Mouse (Mus musculus) kidney, embryonic 14.5 days (tissue): ENCODE measurements around the gene Sema7a. TPM values are rescaled to one million over a fixed set of nuclear protein-coding genes. Genes with fewer than 3 reads are reported as not detected.

ENCODE experiments used
- ATAC-seq: fragments of 200-750 bp; cut with Nextera tagmentation; 2 replicates; pipeline ENCODE4 v1.8.0; 2017; ENCODE audit warnings: moderate number of reproducible peaks, mild to moderate bottlenecking, moderate TSS enrichment, moderate library complexity; ENCODE audit not compliant: low FRiP score, low TSS enrichment
- H3K27ac ChIP-seq: fragments of 300-500 bp; sonication (generic); 2 replicates; pipeline ENCODE4 v1.5.1; 2014; ENCODE audit warnings: low read depth, mild to moderate bottlenecking, low read length, moderate library complexity, mixed read lengths
- H3K27me3 ChIP-seq: fragments of 300-500 bp; sonication (generic); 2 replicates; pipeline ENCODE4 v1.6.1; 2014; ENCODE audit warnings: mild to moderate bottlenecking, low read length; ENCODE audit not compliant: control insufficient read depth, insufficient read depth
- H3K36me3 ChIP-seq: fragments of 300-500 bp; sonication (generic); 2 replicates; pipeline ENCODE4 v1.6.1; 2014; ENCODE audit warnings: low read length, mixed read lengths; ENCODE audit not compliant: control insufficient read depth, insufficient read depth
- H3K4me1 ChIP-seq: fragments of 300-500 bp; sonication (generic); 2 replicates; pipeline ENCODE4 v1.6.1; 2014; ENCODE audit warnings: low read length, mixed read lengths; ENCODE audit not compliant: control insufficient read depth, insufficient read depth
- H3K4me2 ChIP-seq: fragments of 300-500 bp; sonication (generic); replicated peaks from 2 replicates; pipeline ENCODE4 v1.6.1; 2014; ENCODE audit warnings: low read depth, mild to moderate bottlenecking, low read length
- H3K4me3 ChIP-seq: fragments of 300-500 bp; sonication (generic); 2 replicates; pipeline ENCODE4 v1.5.1; 2014; ENCODE audit warnings: mild to moderate bottlenecking, low read length
- H3K9ac ChIP-seq: fragments of 300-500 bp; sonication (generic); 2 replicates; pipeline ENCODE4 v1.6.1; 2014; ENCODE audit warnings: low read depth, mild to moderate bottlenecking, low read length, moderate library complexity
- H3K9me3 ChIP-seq: fragments of 300-500 bp; sonication (generic); 2 replicates; pipeline ENCODE4 v1.6.1; 2016; ENCODE audit warnings: low read length; ENCODE audit not compliant: control insufficient read depth
- WGBS: fragments of 180-500 bp; shearing (Covaris S2); extraction: QIAGEN DNeasy Blood & Tissue Kit; methylation state at CpG from one replicate; pipeline ENCODE4 v1.1.7; 2014; 5-methylcytosine and 5-hydroxymethylcytosine counted together
- polyA plus RNA-seq: library from polyadenylated mRNA; unstranded; fragments of >200 nt; fragmentation: Nextera tagmentation; extraction: Ambion mirVana; gene quantifications from 2 replicates; pipeline ENCODE4 v1.2.1, GENCODE M21; 2014

The Sema7a gene
- polyA plus RNA-seq, 1 experiment from 2014 or later, result 0.93 TPM

DNA sequence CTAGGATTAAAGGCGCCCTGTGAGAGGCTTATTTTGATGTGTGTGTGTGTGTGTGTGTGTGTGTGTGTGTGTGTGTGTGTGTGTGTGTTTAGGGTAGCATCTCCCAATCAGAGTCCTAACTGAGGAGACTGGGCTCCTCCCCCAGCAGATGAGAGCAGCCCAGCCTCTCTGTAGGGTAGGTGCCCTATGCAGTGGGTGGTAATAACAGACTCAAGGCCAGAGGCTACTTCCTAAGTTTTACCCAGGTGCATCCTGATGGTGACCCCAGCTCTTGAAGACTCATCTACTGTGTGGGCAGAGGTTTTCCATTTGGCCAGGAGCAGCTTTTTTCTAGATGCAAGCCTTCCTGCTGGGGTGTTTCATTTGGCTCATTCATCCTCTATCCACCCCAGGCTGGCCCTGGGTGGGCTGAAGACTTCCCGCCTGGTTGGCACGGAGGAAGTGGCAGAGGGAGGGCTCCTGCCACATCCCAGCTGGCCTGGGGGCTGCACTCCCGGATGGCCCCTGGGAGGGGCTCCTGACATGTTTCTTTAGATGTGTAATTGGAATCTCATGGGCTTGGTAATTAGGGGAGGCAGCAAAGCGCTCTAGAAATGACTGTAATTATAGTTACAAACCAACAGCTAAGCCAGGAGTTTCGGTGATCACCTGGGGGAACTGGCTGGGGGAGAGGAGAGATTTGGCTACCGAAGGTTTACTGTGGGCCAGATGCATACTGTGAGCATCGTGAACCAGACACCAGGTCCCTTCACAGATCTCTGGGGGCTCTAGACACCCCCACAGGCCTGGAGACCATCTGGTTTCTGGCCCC is 53.1 kb downstream of the Sema7a start:
- H3K36me3 ChIP-seq, result no peaks in the 10 kb centered on the region
- H3K9ac ChIP-seq, result no peak overlapping the region
- 0 out of 2 replicates have a peak, but pooled peaks cover 3% of the 10 kb centered on the region for H3K4me1 ChIP-seq
- H3K9me3 ChIP-seq, result no peaks in the 10 kb centered on the region
- H3K27ac ChIP-seq, result no peak overlapping the region
- no peak overlapping the region for H3K4me2 ChIP-seq
- H3K27me3 ChIP-seq, result no peaks in the 10 kb centered on the region
- no peak for ATAC-seq
- no peak overlapping the region for H3K4me3 ChIP-seq
- WGBS, result 41% methylated on average over 8 of the region's 8 CpGs

DNA sequence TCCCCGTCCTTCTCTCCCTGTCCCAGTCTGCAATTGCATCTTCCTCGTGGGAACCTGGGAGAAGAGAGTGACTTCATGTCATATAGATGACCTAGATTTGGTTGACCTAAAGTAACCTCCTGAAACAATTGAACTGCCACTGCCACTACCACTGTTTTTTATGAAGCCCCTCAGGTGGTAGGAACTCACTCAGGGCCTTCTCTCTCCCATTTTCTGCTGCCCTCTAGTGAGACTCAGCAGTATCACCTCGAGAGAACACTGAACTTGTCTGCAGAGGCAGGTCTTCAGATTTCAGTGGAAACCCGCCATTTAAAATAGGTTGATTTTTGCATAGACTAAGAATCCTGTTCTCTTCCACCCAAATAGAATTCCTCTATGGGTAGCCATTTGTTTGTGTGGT is 55.4 kb downstream of the Sema7a start:
- Histone ChIP-seq H3K4me1 (0 out of 2 replicates have a peak, but pooled peaks cover 3% of the 10 kb centered on the region), H3K9ac (no peak overlapping the region), H3K9me3 (no peaks in the 10 kb centered on the region), H3K27ac (no peak overlapping the region), H3K4me2 (no peak overlapping the region), H3K36me3 (no peaks in the 10 kb centered on the region), H3K4me3 (no peak overlapping the region), H3K27me3 (no peaks in the 10 kb centered on the region)
- WGBS, result 37% methylated on average over 4 of the region's 4 CpGs
- no peak for ATAC-seq

DNA sequence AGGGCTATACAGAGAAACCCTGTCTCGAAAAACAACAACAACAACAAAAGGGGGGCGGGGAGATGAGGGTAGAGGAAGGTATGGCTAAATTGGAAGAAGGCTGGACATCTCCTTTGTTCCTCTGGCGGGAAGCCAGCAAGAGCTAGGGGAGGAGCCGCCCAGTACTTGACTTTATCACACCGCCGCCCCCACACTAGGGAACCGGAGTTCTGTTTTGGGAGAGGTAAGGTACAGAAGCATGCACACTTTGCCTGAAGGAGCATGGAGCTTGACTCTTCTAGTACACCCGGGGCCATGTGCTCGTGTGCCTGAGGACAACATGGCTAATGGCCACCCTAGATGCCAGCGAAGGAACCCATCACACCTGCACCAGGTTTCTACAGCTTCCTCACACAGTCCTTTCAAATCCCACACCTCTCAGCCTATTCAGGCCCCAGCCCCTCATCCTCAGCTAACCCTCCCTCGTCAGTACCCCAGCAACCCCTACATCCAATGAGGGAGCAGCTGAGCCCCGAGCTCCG is 57.7 kb downstream of the Sema7a start:
- 14% methylated on average over 13 of the region's 13 CpGs for WGBS
- no peaks in the 10 kb centered on the region for H3K27me3 ChIP-seq
- H3K9ac ChIP-seq, result peak overlapping the region; percentile 14; the same call in 1 of the 2 replicates
- no peak overlapping the region for H3K27ac ChIP-seq
- peak; percentile 85; the same call in 1 of the 2 replicates for ATAC-seq
- H3K4me3 ChIP-seq, result peak overlapping the region; percentile 31; the same call in 1 of the 2 replicates
- H3K4me1 ChIP-seq, result 0 out of 2 replicates have a peak, but pooled peaks cover 3% of the 10 kb centered on the region
- peak overlapping the region; percentile 51 for H3K4me2 ChIP-seq
- H3K36me3 ChIP-seq, result no peaks in the 10 kb centered on the region
- H3K9me3 ChIP-seq, result no peaks in the 10 kb centered on the region

DNA sequence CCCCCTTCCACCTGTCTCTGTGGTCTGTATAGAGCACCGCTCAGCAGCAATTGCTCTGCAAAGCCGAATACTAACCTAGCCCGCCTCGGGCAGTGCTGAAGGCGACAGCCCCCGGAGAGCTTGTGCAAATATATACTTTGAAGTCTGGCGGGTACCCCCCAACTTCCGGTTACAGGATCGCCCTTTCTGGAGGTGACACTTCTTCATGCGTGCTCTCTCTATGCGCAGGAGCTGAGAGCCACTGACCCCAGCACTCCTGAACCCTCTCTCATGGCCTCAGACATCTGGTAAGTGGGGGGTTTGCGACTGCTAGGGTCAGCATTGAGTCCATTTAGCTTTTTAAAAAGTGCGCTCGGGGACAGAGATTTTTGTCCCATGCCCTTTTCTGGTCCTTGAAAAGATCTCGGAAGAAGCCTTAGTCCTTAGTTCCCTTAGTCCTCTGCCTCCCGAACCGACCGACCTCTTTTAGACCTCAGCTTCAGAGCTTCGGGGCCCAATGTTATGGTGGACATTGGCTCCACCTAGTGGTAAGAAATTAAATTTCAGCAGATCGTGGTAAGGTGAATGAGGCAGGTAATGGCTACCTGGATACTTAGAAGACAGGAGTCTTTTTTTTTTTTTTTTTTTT is 58.2 kb downstream of the Sema7a start:
- Histone ChIP-seq H3K9ac (peak overlapping the region; percentile 14; the same call in 1 of the 2 replicates), H3K4me2 (peak overlapping the region; percentile 51), H3K36me3 (no peaks in the 10 kb centered on the region), H3K27ac (no peak overlapping the region), H3K9me3 (no peaks in the 10 kb centered on the region), H3K27me3 (no peaks in the 10 kb centered on the region), H3K4me1 (0 out of 2 replicates have a peak, but pooled peaks cover 3% of the 10 kb centered on the region), H3K4me3 (peak overlapping the region; percentile 31)
- peak; percentile 42 for ATAC-seq
- whole genome bisulfite sequencing, result 1% methylated on average over 20 of the region's 20 CpGs

DNA sequence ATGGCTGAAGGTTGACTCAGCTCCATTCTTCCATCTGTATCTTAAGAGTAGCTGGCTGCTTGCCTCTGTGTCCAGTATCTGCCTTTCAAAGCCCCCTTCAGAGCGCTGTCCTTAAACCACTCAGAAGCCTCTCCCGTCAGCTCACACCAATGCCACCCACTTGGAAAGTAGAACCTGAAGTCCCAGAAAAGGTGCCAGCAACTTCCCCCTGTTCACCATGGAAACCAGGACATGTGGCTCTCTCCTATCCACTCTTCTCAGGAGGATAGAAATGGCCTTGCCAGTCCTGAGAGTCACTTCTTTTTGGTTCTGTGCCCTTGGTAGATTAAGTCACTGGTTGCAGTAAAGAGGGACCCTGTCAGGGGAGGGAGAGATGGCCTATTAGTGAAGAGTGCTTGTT is 58.8 kb downstream of the Sema7a start:
- Histone ChIP-seq H3K9ac (no peak overlapping the region), H3K27me3 (no peaks in the 10 kb centered on the region), H3K27ac (no peak overlapping the region), H3K36me3 (no peaks in the 10 kb centered on the region), H3K4me3 (no peak overlapping the region), H3K9me3 (no peaks in the 10 kb centered on the region), H3K4me1 (0 out of 2 replicates have a peak, but pooled peaks cover 3% of the 10 kb centered on the region), H3K4me2 (no peak overlapping the region)
- no peak for ATAC-seq
- 50% methylated on average over 2 of the region's 2 CpGs for whole genome bisulfite sequencing

DNA sequence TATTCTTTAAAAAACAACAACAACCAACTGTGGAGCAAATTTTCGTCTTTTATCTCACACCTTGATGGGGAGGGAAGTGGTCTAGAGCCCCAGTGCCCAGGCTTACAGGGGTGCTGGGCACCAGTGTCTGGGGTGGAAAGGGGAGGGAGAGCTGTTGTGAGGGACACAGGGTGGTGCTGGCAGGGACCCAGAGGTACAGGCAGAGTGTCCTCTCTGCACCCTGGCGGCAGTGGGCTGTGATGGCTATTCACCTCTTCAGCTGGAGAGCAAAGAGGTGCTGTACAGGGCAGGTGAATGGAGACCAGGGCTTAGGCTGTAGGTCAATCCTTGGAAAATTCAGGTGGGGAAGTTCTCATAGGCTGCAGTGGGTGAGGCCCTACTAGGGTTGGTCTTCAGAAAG is 59.8 kb downstream of the Sema7a start:
- H3K4me2 ChIP-seq, result no peak overlapping the region
- no peak for ATAC-seq
- WGBS, result 46% methylated on average over 2 of the region's 2 CpGs
- H3K4me3 ChIP-seq, result no peak overlapping the region
- no peak overlapping the region for H3K9ac ChIP-seq
- H3K9me3 ChIP-seq, result no peaks in the 10 kb centered on the region
- H3K36me3 ChIP-seq, result no peaks in the 10 kb centered on the region
- H3K27me3 ChIP-seq, result no peaks in the 10 kb centered on the region
- H3K4me1 ChIP-seq, result 0 out of 2 replicates have a peak, but pooled peaks cover 3% of the 10 kb centered on the region
- no peak overlapping the region for H3K27ac ChIP-seq

DNA sequence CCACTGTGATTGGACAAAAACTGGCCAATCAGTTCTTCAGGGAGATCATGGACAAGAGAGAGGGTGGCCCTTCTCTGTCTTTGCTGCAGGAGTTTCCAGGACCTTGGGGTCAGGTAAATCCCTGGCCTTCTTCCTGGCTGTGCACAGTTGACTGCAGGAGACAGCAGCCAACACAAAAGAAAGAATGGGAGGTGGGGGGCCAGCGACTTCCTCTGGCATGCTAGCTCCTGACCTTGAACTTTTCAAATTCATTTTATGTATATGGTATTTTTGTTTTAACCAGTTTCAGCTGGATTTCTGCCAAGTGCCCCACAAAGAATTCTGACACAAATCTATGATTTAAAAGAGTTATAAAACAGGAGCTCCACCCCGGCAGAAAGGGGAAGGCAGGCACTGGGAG is 63.4 kb downstream of the Sema7a start:
- H3K4me3 ChIP-seq, result no peak overlapping the region
- H3K4me1 ChIP-seq, result no peaks in the 10 kb centered on the region; the same call in 1 of the 2 replicates
- no peak overlapping the region for H3K27ac ChIP-seq
- no peaks in the 10 kb centered on the region for H3K27me3 ChIP-seq
- no peak for ATAC-seq
- 17% methylated on average over 2 of the region's 2 CpGs for WGBS
- no peaks in the 10 kb centered on the region for H3K9me3 ChIP-seq
- H3K36me3 ChIP-seq, result no peaks in the 10 kb centered on the region
- H3K4me2 ChIP-seq, result no peak overlapping the region
- H3K9ac ChIP-seq, result no peak overlapping the region

DNA sequence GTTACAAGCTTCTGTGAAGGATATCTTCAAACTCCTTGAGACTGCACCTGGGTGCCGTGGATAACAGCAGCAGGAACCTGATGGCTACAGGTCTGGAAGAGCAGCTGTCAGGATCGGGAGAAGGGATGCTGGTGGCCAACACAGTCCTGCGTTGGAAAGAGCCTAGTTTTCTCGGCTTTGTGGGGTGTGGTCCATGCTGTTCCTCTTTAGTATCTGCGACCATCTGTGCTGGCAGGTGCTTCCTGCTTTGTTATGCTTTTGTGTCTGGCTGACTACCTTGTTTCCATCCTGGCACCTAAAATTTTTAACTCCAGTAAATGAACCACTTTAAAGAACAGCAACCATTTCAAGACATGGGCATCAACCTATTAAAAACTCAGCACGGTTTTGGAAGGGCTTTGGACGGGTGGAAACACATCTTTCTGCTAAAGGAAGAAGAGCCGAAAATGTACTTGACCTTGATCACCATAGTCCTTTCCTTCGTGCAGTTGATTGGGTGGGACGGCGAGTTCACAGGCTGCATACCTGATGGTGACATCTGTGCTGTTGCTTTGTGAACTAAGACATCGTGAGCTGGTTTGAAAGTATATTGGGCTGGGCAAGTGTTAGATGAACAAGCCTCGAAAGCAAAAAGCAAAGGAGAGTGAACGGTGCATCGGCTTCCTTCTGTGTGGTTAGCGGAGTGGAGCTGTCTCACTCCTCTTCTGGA is 66.0 kb downstream of the Sema7a start, which contains the start of gene Cyp11a1:
Gene Cyp11a1, plus strand, starts transcription at position 659 of the 709 bp plus-strand sequence.
- Histone ChIP-seq H3K27ac (no peak within 1 kb of the TSS), H3K27me3 (no peaks in the 10 kb centered on the region), H3K36me3 (no peaks in the 10 kb centered on the region), H3K4me1 (peaks cover 14% of the 10 kb centered on the region), H3K4me2 (no peak within 1 kb of the TSS), H3K9me3 (no peaks in the 10 kb centered on the region), H3K4me3 (no peak within 1 kb of the TSS), H3K9ac (no peak within 1 kb of the TSS)
- no peak for ATAC-seq
- 85% methylated on average over 16 of the region's 16 CpGs for WGBS
